Mouse (Mus musculus) heart, postnatal 36 days (tissue): ENCODE results near the gene Gas2l2. TPM values are rescaled to one million over a fixed set of nuclear protein-coding genes. Genes with fewer than 3 reads are reported as not detected.

Experiments used
- DNase-seq, 2 experiments: peaks; one replicate each; pipeline ENCODE4 v3.0.0; 2021 to 2022
- intact Hi-C: fragments of 180-260 bp; cut with DNase I; formaldehyde crosslinking; loops from one replicate; pipeline ENCODE4 v1.15.1; 2025
- total RNA-seq, 2 experiments: library from RNA; stranded (reverse); gene quantifications; 2 replicates each; pipeline ENCODE4 v1.2.3; 2021

Gas2l2 gene
- total RNA-seq, 2 experiments from 2014 or later = not detected

DNA sequence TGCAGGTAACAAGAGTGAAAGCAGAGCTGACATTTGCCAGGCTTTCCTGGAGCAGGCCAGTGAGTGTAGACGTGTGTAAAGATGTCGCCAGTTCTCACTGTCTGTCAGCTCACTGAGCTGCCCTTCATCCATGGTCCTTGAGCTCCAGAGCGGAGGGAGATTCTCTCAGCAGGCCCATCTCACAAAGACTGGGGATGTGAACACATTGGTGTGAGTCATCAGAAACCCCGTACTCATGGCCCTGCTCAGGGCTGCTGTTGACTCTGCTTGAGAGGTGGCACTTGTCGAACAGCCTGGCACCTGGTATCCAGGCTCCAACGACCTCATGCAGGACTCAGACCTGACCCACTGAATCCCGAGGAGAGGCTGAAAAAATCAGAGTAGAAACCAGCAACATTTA lies 25.5 kb downstream of the Gas2l2 start:
- intact Hi-C loops = no loop called here
- DNase-seq = no peak

DNA sequence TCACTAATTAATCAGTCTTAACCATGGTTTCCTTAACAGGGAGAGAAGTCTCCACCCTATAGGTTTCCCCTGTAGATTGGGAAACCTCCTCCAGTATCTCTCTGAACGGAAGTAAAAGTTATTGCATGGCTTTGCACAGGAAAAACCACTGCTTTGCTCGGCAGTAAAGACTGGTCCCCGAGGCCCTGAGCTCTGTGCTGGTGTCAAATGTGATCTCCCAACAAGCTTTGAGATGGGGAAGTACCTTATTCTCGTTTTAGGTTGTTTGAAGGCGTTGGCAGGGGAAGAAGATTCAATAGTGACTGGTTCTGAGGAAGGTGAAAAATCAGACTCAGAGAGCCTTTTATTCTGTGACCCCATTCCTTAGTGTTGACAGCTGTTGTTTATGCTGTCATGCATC lies 30.5 kb downstream of the Gas2l2 start:
- intact Hi-C loops = no loop called here
- DNase-seq = no peak

DNA sequence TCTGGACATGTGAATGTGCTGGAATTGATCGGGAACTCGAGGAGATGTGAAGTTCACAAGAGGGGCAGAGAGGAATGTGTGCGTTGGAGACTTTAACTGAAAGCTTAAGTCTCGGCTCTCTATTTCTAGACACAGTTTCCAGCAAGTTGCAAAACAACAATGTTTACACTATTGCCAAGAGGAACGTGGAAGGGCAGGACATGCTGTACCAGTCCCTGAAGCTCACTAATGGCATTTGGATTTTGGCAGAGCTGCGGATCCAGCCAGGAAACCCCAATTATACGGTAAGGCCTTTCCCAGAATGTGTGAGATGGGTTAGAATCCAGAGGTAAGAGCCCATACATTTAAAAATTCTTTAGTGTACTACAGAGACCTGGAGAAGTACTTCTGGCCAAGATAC lies 31.6 kb downstream of the Gas2l2 start:
- peak in 1 of 2 experiments; percentile 19 for DNase-seq

DNA sequence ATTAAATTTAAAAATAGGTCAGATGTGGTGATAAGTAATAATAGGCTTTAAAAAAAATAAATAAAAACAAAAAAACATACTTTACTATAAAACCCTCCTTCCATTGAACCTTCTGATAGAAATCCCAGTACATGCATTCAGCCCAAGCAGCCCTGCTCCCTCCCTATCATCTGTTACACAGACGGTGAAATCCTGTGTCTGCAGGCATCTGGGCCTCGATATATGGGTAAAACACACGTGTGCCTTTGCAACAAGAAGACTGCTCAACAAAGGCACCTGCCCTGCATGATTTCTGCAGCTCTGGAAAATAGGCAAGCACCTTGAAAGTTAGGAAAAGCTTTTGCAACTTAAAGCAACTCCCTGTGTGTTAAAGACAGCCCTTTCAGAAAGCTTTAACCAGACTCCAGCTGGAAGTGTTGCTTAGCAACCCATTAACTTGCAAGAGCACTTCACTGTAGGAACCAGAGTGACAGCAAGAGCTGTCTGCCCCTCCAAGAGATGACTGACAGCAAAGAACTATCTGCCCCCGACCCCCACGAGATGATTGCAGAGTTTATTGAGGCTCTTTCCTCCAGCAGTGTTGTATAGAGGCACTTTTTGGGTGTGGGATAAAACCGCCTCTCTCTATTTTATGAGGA lies 34.3 kb downstream of the Gas2l2 start:
- DNase-seq = no peak
- intact Hi-C loops = no loop called here

More for the DNA sequence above, 31.6 kb downstream of the Gas2l2 start:
- intact Hi-C loops = no loop called here

DNA sequence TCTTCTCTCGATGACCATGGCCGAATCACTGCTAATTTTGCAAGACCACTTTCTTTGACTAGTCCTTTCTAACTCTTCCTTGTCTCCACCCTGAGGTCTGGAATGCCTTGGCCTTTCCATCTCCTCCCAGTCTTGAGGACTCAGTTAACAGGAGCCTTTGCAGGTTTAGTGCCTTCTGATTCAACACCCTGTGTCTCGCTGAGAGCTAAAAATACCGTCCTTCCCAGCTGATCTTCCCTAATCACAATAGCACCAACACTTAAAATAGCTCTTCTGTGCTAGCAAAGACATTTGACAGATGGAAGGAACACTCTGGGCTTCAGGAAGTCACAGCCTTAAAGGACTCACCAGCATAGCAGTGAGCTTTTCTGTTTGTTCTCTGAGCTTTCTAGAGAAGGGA lies 36.2 kb downstream of the Gas2l2 start:
- peak in 1 of 2 experiments; percentile 43 for DNase-seq
- intact Hi-C loops = no loop called here

DNA sequence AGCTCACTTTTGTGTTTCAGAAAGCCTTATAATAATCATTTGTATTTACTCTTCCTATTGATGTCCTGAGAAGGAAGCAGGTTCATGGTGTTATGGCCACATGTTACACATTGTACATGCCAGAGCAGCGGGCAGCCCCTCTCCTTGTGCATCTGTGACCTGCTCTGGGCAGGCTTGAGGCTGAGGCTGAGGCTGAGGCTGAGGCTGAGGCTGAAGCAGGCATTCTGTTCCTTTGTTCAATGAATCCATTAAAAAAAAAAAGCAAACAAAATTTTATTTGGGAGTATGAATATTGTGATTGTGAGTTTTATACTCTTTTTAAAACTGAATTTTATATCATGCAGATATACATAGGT lies 45.7 kb downstream of the Gas2l2 start:
- DNase-seq = no peak

DNA sequence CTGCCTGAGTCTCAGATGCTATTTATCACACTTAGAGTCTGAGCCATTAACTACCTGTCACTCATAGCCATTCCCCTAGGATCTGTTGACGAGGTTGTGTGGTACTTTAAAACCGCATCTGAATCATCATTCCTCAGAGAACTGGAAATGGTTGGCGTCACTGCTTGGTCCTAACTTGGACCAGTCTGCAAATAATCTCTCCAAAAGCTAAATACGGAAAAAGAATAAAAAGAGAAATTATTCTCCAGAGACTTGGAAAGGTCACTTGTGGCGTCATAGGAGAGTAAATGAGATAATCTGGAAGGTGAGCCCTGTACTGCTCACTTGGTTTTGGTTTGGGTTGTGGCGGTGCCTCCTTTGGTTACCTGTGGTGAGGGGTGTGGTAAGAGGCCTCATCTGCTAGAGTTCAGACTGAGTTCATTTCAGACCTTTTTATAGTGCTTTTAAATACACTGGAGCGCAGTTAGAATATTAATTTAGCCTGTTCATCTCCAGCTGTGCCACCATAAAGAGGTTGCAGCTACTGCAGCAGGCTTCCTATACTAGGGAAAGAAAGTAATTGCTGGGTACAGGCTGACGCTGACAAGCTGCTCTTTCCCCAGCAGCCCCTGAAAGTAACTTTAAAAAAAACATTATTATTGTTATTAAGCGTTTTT lies 46.3 kb downstream of the Gas2l2 start:
- intact Hi-C loops = no loop called here
- DNase-seq = no peak

More for the DNA sequence above, 45.7 kb downstream of the Gas2l2 start:
- intact Hi-C loops = no loop called here

DNA sequence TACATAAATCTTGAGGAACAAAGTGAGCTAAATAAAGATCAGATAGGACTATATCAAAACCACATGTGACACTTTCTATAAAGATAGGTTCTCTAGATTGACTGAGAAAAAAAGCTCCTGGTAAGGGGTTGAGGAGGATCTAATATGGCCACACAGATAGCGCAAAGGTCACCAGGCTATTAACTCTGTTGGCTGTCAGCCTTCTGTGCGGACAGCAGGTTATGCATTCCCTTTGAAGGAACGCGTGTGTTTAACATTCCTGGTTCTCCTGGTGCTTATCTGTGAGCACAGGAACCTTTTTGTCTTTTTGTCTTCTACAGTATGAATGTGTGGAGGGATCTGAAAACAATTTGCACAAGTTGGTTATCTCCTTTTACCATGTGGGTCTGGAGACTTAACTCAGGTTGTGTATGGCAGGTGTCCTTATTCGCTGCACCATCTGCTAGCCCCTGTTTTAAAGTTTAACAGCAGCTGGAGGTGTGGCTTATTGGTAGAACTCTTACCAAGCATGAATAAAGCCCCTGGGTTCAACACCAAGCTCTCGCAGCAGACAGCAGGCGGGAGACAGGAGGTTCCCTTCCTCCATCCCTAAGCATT lies 49.4 kb downstream of the Gas2l2 start:
- intact Hi-C loops = no loop called here
- no peak for DNase-seq

Other genes with a start within 250 kb of the Gas2l2 start
- 1 to 10 TPM; 3.1 to 4.1 TPM for gene Slfn3, start 238.1 kb downstream of the Gas2l2 start, total RNA-seq
- under 1 TPM; 0.11 TPM for gene Slfn14, start 142.7 kb downstream of the Gas2l2 start, total RNA-seq
- 10 to 100 TPM; 44.9 to 46.1 TPM for gene Ap2b1, start 130.4 kb downstream of the Gas2l2 start, total RNA-seq
- 10 to 100 TPM in 1 of 2 experiments, 1 to 10 TPM in 1; 7.9 to 11.8 TPM for gene Pex12, start 126.9 kb downstream of the Gas2l2 start, total RNA-seq
- gene Rasl10b, start 20.3 kb downstream of the Gas2l2 start, total RNA-seq = 10 to 100 TPM; 45.8 to 69.1 TPM
- gene 1700020L24Rik, start 8.2 kb upstream of the Gas2l2 start, total RNA-seq = not detected
- gene Mmp28, start 33.6 kb upstream of the Gas2l2 start, total RNA-seq = 1 to 10 TPM; 4.6 to 6.6 TPM
- gene Taf15, start 43.6 kb upstream of the Gas2l2 start, total RNA-seq = 10 to 100 TPM; 35.2 to 40.8 TPM
- gene Heatr9, start 92.7 kb upstream of the Gas2l2 start, total RNA-seq = not detected
- under 1 TPM in 1 of 2 experiments, not detected in 1; 0.83 TPM for gene Ccl5, start 101.1 kb upstream of the Gas2l2 start, total RNA-seq
- gene Ccl9, start 149.2 kb upstream of the Gas2l2 start, total RNA-seq = 10 to 100 TPM in 1 of 2 experiments, 1 to 10 TPM in 1; 6.4 to 16.6 TPM
- 10 to 100 TPM; 11.3 to 24.4 TPM for gene Ccl6, start 163.6 kb upstream of the Gas2l2 start, total RNA-seq
- gene Rpl9-ps1, start 216.2 kb upstream of the Gas2l2 start, total RNA-seq = not detected
- not detected for gene Ccl3, start 219.9 kb upstream of the Gas2l2 start, total RNA-seq
- gene Ccl4, start 233.1 kb upstream of the Gas2l2 start, total RNA-seq = not detected